Comparison of ENCODE assay signal across 21 mouse cellular contexts in genomic region chr2:3788424-3788786, GRCm38 (mm10).
A peak's percentile ranks its signal among the peaks of the same experiment; 100 is the strongest.
DNase-seq lines count a peak whose midpoint lies in the region; ATAC-seq and TF ChIP-seq lines count a peak whose summit lies in the region.
"Had no signal": no experiment of that assay in that cellular context is flagged by ENCODE, and none has a peak within 500 bp of the region (broad histone marks: within the 10 kb centered on the region; RNA-seq: fewer than 3 reads in every experiment).

No protein-coding gene starts in this region.

- no peaks in the 10 kb centered on the region for H3K27me3 ChIP-seq in MEL (ENCODE audit: control insufficient read depth in 1 of 2, insufficient read depth in 2 of 2, low read length in 2 of 2)
- no peaks in the 10 kb centered on the region for H3K27me3 ChIP-seq in heart, embryonic 11.5 days (ENCODE audit: control insufficient read depth, insufficient read depth, low read length)
- no peaks in the 10 kb centered on the region for H3K27me3 ChIP-seq in lung, postnatal 0 days (replicated peaks; ENCODE audit: insufficient read depth, low read length)
- H3K27me3 ChIP-seq: embryonic facial prominence, embryonic 12.5 days; embryonic facial prominence, embryonic 15.5 days; heart, embryonic 13.5 days; hindbrain, embryonic 13.5 days; intestine, embryonic 15.5 days had no signal

- no peak overlapping the region for H3K4me3 ChIP-seq in MEL (ENCODE audit: control insufficient read depth in 1 of 2, insufficient read depth in 1 of 2, low read depth in 2 of 2, low read length in 2 of 2)
- H3K4me3 ChIP-seq in bone marrow macrophage, adult 2 months (ENCODE audit: insufficient read depth, low read length), result no peak overlapping the region
- H3K4me3 ChIP-seq in heart, embryonic 11.5 days (ENCODE audit: low read depth, low read length), result no peak overlapping the region
- no peak overlapping the region for H3K4me3 ChIP-seq in lung, postnatal 0 days (ENCODE audit: low read depth, low read length)
- H3K4me3 ChIP-seq: embryonic facial prominence, embryonic 12.5 days; embryonic facial prominence, embryonic 15.5 days; gastrocnemius, adult 2 months; heart, embryonic 13.5 days; hindbrain, embryonic 10.5 days; hindbrain, embryonic 13.5 days; intestine, embryonic 15.5 days had no signal

- TF ChIP-seq POLR2A in MEL (IDR thresholded peaks at IDR 0.05; ENCODE audit: control insufficient read depth in 1 of 2, insufficient read depth in 1 of 2, low read depth in 1 of 2, low read length in 2 of 2, poor library complexity in 1 of 2), result no peak
- no peak for TF ChIP-seq POLR2A in bone marrow macrophage, adult 2 months (IDR thresholded peaks at IDR 0.05; ENCODE audit: borderline replicate concordance, low read depth, low read length)

- DNase-seq in MEL (ENCODE audit: low read depth, low spot score), result peak; percentile 75
- no peak for DNase-seq in Muller cell, postnatal 12 days (ENCODE audit: inconsistent ontology term)
- DNase-seq in lung, postnatal 0 days (ENCODE audit: low spot score), result no peak
- DNase-seq: cerebellum, adult 18-20 months; cerebellum, adult 9-10 months; cerebellum, postnatal 14 days; forebrain, postnatal 0 days; gastrocnemius, adult 2 months; gastrocnemius, postnatal 14 days had no signal

- H3K79me2 ChIP-seq in MEL (ENCODE audit: control insufficient read depth, insufficient read depth, low read length, poor library complexity), result no peaks in the 10 kb centered on the region

- peaks cover 0 to 8% of the 10 kb centered on the region in 2 experiments; a peak in 2 of 4 replicates for H3K36me3 ChIP-seq in MEL (ENCODE audit: control insufficient read depth in 1 of 2, insufficient read depth in 2 of 2, low read length in 2 of 2)
- H3K36me3 ChIP-seq in heart, embryonic 11.5 days (ENCODE audit: control insufficient read depth, insufficient read depth, low read length), result no peaks in the 10 kb centered on the region
- H3K36me3 ChIP-seq in lung, postnatal 0 days (ENCODE audit: insufficient read depth, low read length), result no peaks in the 10 kb centered on the region
- H3K36me3 ChIP-seq: embryonic facial prominence, embryonic 12.5 days; embryonic facial prominence, embryonic 15.5 days; heart, embryonic 13.5 days; hindbrain, embryonic 10.5 days; hindbrain, embryonic 13.5 days; intestine, embryonic 15.5 days had no signal

- no peak; the same call in 1 of the 2 replicates for TF ChIP-seq RAD21 in MEL (IDR thresholded peaks at IDR 0.05; ENCODE audit: low read depth, low read length)

- no peak overlapping the region for H3K9ac ChIP-seq in MEL (ENCODE audit: control insufficient read depth, low read depth, low read length, poor library complexity, severe bottlenecking)
- H3K9ac ChIP-seq in heart, embryonic 11.5 days (ENCODE audit: low read depth, low read length), result no peak overlapping the region
- no peak overlapping the region for H3K9ac ChIP-seq in lung, postnatal 0 days (replicated peaks; ENCODE audit: low read depth)
- H3K9ac ChIP-seq: embryonic facial prominence, embryonic 12.5 days; embryonic facial prominence, embryonic 15.5 days; forebrain, postnatal 0 days; heart, embryonic 13.5 days; hindbrain, embryonic 13.5 days; intestine, embryonic 15.5 days had no signal

- TF ChIP-seq CTCF in MEL (IDR thresholded peaks at IDR 0.05 in 2 of 3, conservative IDR thresholded peaks at IDR 0.05 in 1 of 3; ENCODE audit: control insufficient read depth in 1 of 3, insufficient read depth in 1 of 3, low read depth in 2 of 3, low read length in 3 of 3, poor library complexity in 1 of 3, severe bottlenecking in 1 of 3), result no peak
- no peak for TF ChIP-seq CTCF in bone marrow macrophage, adult 2 months (IDR thresholded peaks at IDR 0.05; ENCODE audit: low read depth, low read length)
- no peak for TF ChIP-seq CTCF in lung, postnatal 0 days (IDR thresholded peaks at IDR 0.05)

- peak; percentile 62 to 69 for TF ChIP-seq EP300 in MEL (IDR thresholded peaks at IDR 0.05; ENCODE audit: low read depth in 1 of 2, low read length in 2 of 2)
- TF ChIP-seq EP300 in lung, postnatal 0 days (IDR thresholded peaks at IDR 0.05), result no peak

- no peak overlapping the region for H3K4me2 ChIP-seq in heart, embryonic 11.5 days
- H3K4me2 ChIP-seq in lung, postnatal 0 days (replicated peaks; ENCODE audit: low read depth, low read length), result no peak overlapping the region
- H3K4me2 ChIP-seq: embryonic facial prominence, embryonic 12.5 days; embryonic facial prominence, embryonic 15.5 days; heart, embryonic 13.5 days; hindbrain, embryonic 13.5 days; intestine, embryonic 15.5 days had no signal

- H3K27ac ChIP-seq in MEL (ENCODE audit: control insufficient read depth, low read depth, low read length), result no peak overlapping the region
- 0 out of 2 replicates have a peak overlapping the region, but pooled peaks have one; percentile 5 for H3K27ac ChIP-seq in bone marrow macrophage, adult 2 months (ENCODE audit: insufficient read depth, low read depth, low read length)
- no peak overlapping the region for H3K27ac ChIP-seq in heart, embryonic 11.5 days (ENCODE audit: low read depth, low read length)
- no peak overlapping the region for H3K27ac ChIP-seq in lung, postnatal 0 days (ENCODE audit: low read length)
- H3K27ac ChIP-seq: embryonic facial prominence, embryonic 12.5 days; embryonic facial prominence, embryonic 15.5 days; gastrocnemius, adult 2 months; heart, embryonic 13.5 days; hindbrain, embryonic 10.5 days; hindbrain, embryonic 13.5 days; intestine, embryonic 15.5 days had no signal

- ATAC-seq in megakaryocyte progenitor cell, adult 5-6 weeks (replicated peaks; ENCODE audit: poor library complexity), result peak; percentile 36; the same call in 1 of the 2 replicates
- no peak for ATAC-seq in heart, embryonic 11.5 days (replicated peaks; ENCODE audit: insufficient number of reproducible peaks, low FRiP score, low TSS enrichment)
- ATAC-seq in lung, postnatal 0 days, result no peak
- ATAC-seq: activated CD4-positive, CD25-positive, alpha-beta regulatory T cell, adult 4 months; forebrain, embryonic 14.5 days; forebrain, postnatal 0 days; hindbrain, embryonic 16.5 days; intestine, embryonic 15.5 days had no signal

- no peaks in the 10 kb centered on the region for H3K9me3 ChIP-seq in MEL (replicated peaks; ENCODE audit: insufficient read depth, low read length)
- H3K9me3 ChIP-seq in heart, embryonic 11.5 days (replicated peaks; ENCODE audit: control insufficient read depth, low read length), result no peaks in the 10 kb centered on the region
- no peaks in the 10 kb centered on the region for H3K9me3 ChIP-seq in lung, postnatal 0 days (ENCODE audit: low read length)
- H3K9me3 ChIP-seq: embryonic facial prominence, embryonic 12.5 days; embryonic facial prominence, embryonic 15.5 days; heart, embryonic 13.5 days; hindbrain, embryonic 10.5 days; hindbrain, embryonic 13.5 days; intestine, embryonic 15.5 days had no signal

- H3K4me1 ChIP-seq in MEL (ENCODE audit: control insufficient read depth in 1 of 2, insufficient read depth in 2 of 2, low read length in 2 of 2), result peaks cover 0 to 6% of the 10 kb centered on the region in 2 experiments; a peak in 3 of 4 replicates
- H3K4me1 ChIP-seq in bone marrow macrophage, adult 2 months (ENCODE audit: control insufficient read depth, insufficient read depth, low read length), result peaks cover 15% of the 10 kb centered on the region
- no peaks in the 10 kb centered on the region for H3K4me1 ChIP-seq in heart, embryonic 11.5 days (ENCODE audit: control insufficient read depth, insufficient read depth, low read length)
- H3K4me1 ChIP-seq in lung, postnatal 0 days (ENCODE audit: insufficient read depth, low read depth, low read length), result no peaks in the 10 kb centered on the region
- H3K4me1 ChIP-seq: embryonic facial prominence, embryonic 12.5 days; embryonic facial prominence, embryonic 15.5 days; hindbrain, embryonic 10.5 days; hindbrain, embryonic 13.5 days had no signal

- WGBS in heart, embryonic 11.5 days (ENCODE audit: insufficient replicate concordance), result 73% methylated on average over 3 of the region's 3 CpGs
- 79% methylated on average over 3 of the region's 3 CpGs for WGBS in lung, postnatal 0 days

TF ChIP-seq in MEL, 35 proteins besides CTCF, POLR2A, EP300 and RAD21:
- TF ChIP-seq GATA1 (IDR thresholded peaks at IDR 0.05; ENCODE audit: low read depth, low read length), result peak; percentile 50
- peak; percentile 86 for TF ChIP-seq MAFK (IDR thresholded peaks at IDR 0.05; ENCODE audit: borderline replicate concordance, low read depth, low read length)
- peak; percentile 7; the same call in 1 of the 2 replicates for TF ChIP-seq SMC3 (IDR thresholded peaks at IDR 0.05; ENCODE audit: low read depth, low read length)
- no peak for TF ChIP-seq MYB (IDR thresholded peaks at IDR 0.05; ENCODE audit: low read depth, low read length)
- TF ChIP-seq ETS1 (IDR thresholded peaks at IDR 0.05; ENCODE audit: low read depth, low read length), result peak; percentile 36; the same call in 1 of the 2 replicates
- peak; percentile 44; the same call in 1 of the 2 replicates for TF ChIP-seq SIN3A (IDR thresholded peaks at IDR 0.05; ENCODE audit: low read length)
- 0 out of 2 replicates have a peak, but pooled peaks have one; percentile 0 for TF ChIP-seq ZNF384 (IDR thresholded peaks at IDR 0.05; ENCODE audit: low read depth, low read length)
- TF ChIP-seq TCF12 (IDR thresholded peaks at IDR 0.05; ENCODE audit: low read depth, low read length), result no peak
- no peak for TF ChIP-seq E2F4 (IDR thresholded peaks at IDR 0.05; ENCODE audit: borderline replicate concordance, low read depth, low read length)
- TF ChIP-seq ZC3H11A (IDR thresholded peaks at IDR 0.05; ENCODE audit: low read depth, low read length), result 0 out of 2 replicates have a peak, but pooled peaks have one; percentile 5
- TF ChIP-seq MEF2A (IDR thresholded peaks at IDR 0.05; ENCODE audit: extremely low read depth, insufficient replicate concordance, low read depth, low read length, poor library complexity, severe bottlenecking), result no peak
- peak; percentile 49 for TF ChIP-seq RCOR1 (IDR thresholded peaks at IDR 0.05; ENCODE audit: low read depth, low read length)
- 0 out of 2 replicates have a peak, but pooled peaks have one; percentile 26 for TF ChIP-seq BHLHE40 (IDR thresholded peaks at IDR 0.05; ENCODE audit: borderline replicate concordance, low read depth, low read length)
- peak; percentile 28; the same call in 1 of the 2 replicates for TF ChIP-seq TAL1 (IDR thresholded peaks at IDR 0.05; ENCODE audit: low read length)
